Mouse (Mus musculus) frontal cortex, postnatal 10 days (tissue): ENCODE measurements around the gene Lzic.

Experiments
- DNase-seq, 2 experiments: peaks; one replicate each; pipeline ENCODE4 v3.0.0; 2022; ENCODE audit warnings: low spot score in 2 of 2, mixed read lengths in 1 of 2

The Lzic gene

GRCm38 (mm10) chr4:149477078-149477477, 8.0 kb upstream of the Lzic start, which contains the start of gene Tmem274:
Gene Tmem274 (plus strand): TSS chr4:149477378.
- no peak for DNase-seq

- DNase-seq, result no peak
These were observed 463 bp upstream of the Lzic start for GRCm38 (mm10) chr4:149484566-149484965.

- DNase-seq, result no peak
These were observed 787 bp downstream of the Lzic start for GRCm38 (mm10) chr4:149485825-149486206.

GRCm38 (mm10) chr4:149487729-149488128, 2.7 kb downstream of the Lzic start:
- no peak for DNase-seq

GRCm38 (mm10) chr4:149489415-149490240, 4.6 kb downstream of the Lzic start:
- DNase-seq, result no peak

- no peak for DNase-seq
These were observed 6.1 kb downstream of the Lzic start for GRCm38 (mm10) chr4:149491151-149491550.

GRCm38 (mm10) chr4:149496612-149497011, 11.6 kb downstream of the Lzic start:
- no peak for DNase-seq

- no peak for DNase-seq
These were observed 13.9 kb downstream of the Lzic start for GRCm38 (mm10) chr4:149498901-149499300.

- DNase-seq, result no peak
These were observed 14.8 kb downstream of the Lzic start for GRCm38 (mm10) chr4:149499790-149500189.

- DNase-seq, result no peak
These were observed 19.3 kb downstream of the Lzic start for GRCm38 (mm10) chr4:149504363-149504762.

GRCm38 (mm10) chr4:149504858-149505257, 19.8 kb downstream of the Lzic start:
- DNase-seq, result no peak

GRCm38 (mm10) chr4:149505261-149505967, 20.4 kb downstream of the Lzic start:
- DNase-seq, result no peak

- DNase-seq, result no peak
These were observed 21.9 kb downstream of the Lzic start for GRCm38 (mm10) chr4:149506904-149507303.

- no peak for DNase-seq
These were observed 26.2 kb downstream of the Lzic start for GRCm38 (mm10) chr4:149511221-149511646.

GRCm38 (mm10) chr4:149512072-149512471, 27.0 kb downstream of the Lzic start:
- no peak for DNase-seq

GRCm38 (mm10) chr4:149515706-149516105, 30.7 kb downstream of the Lzic start:
- DNase-seq, result no peak

GRCm38 (mm10) chr4:149517868-149518340, 32.9 kb downstream of the Lzic start, which contains the start of gene Ctnnbip1:
Gene Ctnnbip1 (plus strand): TSS chr4:149518236.
- peak; percentile 96 to 97 for DNase-seq

GRCm38 (mm10) chr4:149518351-149519220, 33.6 kb downstream of the Lzic start:
- DNase-seq, result peak in 1 of 2 experiments; percentile 18

- no peak for DNase-seq
These were observed 36.2 kb downstream of the Lzic start for GRCm38 (mm10) chr4:149521258-149521657.

GRCm38 (mm10) chr4:149523961-149524360, 38.9 kb downstream of the Lzic start:
- DNase-seq, result no peak

- no peak for DNase-seq
These were observed 40.1 kb downstream of the Lzic start for GRCm38 (mm10) chr4:149525170-149525569.

GRCm38 (mm10) chr4:149525811-149526210, 40.8 kb downstream of the Lzic start:
- no peak for DNase-seq
